Mouse (Mus musculus): ENCODE measurements around the gene Ubn2.
"Not testable (repeated sequence)": the region's sequence is repeated elsewhere in the genome, so short reads cannot be mapped to it uniquely, and the experiment has no call there.

The Ubn2 gene

DNA sequence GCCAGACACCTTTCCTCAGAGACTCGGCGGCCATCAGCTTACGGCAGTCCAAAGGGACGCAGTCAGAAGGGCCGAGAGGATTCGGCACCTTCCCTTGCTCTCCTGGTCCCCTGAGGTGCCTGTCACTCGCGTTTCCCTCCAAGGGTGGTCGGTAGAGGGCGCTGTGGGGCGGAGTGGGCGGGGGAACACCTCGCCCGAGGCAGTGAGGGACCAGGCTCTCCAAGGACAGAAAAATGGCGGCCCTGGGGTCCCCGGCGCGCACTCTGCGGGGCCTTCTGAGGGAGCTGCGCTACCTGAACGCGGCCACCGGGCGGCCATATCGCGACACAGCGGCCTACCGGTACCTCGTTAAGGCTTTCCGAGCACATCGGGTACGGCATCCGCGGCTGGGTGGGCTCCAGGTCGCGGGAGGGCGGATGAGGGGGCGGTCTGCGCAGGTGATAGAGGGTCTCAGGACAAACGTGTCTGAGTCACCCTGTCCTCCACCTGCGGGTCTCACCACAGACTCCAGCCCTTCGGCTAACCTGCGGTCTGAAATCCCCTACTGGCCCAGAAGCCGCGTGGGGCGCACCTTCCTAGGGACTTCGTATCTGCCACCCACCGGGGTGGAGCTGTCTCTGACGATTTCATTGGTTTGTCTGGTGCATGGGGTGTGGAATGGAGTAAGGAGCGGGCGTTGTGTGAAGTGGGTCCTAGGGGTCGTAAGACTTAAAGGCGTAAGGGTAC, 101.1 kb downstream of the Ubn2 start:
- DNase-seq: peak; percentile 100

DNA sequence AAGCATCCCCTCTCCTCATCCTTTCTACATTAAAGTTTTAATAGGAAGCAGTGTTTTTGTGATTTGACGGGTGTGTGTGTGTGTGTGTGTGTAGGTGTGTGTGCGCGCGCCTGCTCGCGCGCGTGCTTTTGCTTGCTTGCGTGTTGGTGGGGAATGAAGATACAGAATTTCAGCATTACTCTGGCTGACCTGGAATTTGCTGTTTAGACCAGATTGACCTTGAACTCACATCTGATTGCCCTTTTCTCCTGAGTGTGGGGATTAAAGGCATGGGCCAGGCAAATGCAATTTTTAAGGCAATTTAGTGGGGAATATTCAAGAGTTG, 101.6 kb downstream of the Ubn2 start:
- no peak for DNase-seq

DNA sequence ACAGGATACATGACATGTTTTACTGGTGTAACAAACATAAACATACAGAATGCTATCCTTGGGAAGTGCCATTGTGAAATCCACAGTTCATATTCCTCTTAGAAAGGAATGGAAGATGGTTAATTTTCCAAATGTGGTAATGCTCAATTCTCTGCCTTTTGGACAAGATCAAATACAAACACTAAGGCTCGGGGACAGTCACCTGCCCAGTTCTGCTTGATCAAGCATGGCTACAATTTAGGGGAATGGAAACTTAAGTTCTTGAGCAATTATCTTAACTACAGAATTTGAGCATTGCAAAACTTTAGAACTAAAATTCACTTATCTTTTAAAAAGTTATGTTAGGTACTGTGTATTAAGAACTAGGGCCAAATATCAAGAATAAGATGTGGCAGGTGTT, 102.0 kb downstream of the Ubn2 start:
- DNase-seq: no peak

DNA sequence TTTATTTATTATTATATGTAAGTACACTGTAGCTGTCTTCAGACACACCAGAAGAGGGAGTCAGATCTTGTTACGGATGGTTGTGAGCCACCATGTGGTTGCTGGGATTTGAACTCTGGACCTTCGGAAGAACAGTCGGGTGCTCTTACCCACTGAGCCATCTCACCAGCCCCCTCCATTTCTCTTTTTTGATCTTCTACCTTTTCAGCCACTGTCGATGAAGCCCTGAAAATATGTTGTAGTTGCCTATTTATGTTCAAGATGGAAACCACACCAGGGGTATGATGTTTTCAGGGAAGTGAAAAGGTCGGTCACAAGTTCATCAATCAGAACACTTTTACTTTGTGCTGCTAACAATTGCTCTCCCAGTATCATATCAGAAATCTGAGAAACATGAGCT, 110.4 kb downstream of the Ubn2 start:
- not testable (repeated sequence) for DNase-seq

DNA sequence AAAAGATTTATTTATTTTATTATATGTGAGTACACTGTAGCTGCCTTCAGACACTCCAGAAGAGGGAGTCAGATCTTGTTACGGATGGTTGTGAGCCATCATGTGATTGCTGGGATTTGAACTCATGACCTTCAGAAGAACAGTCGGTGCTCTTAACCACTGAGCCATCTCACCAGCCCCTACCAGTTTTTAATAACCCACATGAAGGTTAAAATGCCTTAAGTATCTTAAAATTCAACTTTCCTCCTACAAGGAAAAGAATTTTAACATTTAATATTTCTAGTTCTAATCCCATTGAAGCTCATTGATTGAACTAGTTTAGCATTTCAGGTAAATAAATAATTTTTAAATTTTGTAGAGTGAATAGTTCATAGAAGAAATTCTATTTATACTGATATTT, 113.3 kb downstream of the Ubn2 start:
- not testable (repeated sequence) for DNase-seq

DNA sequence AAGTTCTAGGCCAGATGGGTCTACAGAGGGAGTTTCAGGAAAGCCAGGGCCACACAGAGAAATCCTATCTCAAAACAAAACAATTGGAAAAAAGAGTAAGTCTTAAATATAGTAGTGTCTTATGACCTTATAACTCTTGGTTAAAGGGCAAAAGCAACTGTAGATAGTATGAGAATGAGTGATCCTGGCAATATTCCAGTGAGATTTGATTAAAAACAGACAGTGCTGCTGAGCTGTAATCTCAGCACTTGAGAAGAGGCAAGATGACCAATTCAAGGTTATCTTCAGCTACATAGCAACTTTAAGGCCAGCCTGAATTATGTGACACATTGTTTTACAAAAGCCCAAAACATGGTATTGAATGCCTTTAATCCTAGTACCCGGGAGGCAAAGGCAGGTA, 114.0 kb downstream of the Ubn2 start:
- DNase-seq: no peak

DNA sequence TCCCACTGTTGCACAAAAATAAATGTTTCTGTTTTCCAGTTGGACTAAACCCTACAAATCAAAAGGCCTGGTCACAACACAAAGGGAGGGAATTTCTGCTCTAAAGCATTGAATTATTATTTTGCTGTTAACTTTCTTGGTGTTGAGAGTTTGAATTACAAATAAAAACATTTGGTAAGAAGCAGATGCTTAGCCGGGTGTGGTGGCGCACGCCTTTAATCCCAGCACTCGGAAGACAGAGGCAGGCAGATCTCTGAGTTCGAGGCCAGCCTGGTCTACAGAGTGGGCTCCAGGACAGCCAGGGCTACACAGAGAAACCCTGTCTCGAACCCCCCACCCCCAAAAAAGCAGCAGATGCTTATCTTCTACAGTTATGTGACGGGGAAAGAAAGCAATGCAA, 114.8 kb downstream of the Ubn2 start:
- not testable (repeated sequence) for DNase-seq

DNA sequence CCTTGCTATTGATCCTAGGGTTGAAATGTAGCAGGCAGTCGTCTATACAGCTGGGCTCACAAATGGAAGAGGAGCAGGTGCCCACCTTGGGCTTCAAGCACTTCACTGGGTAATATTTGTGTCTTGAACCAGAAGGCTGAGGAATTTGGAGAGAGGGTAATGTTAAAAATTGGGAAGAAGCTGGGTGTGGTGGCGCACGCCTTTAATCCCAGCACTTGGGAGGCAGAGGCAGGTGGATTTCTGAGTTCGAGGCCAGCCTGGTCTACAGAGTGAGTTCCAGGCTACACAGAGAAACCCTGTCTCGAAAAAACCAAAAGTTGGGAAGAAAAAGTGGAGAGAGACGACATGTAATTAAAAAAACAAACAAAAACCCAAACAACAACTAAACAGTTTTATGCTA, 116.1 kb downstream of the Ubn2 start:
- DNase-seq: not testable (repeated sequence)

DNA sequence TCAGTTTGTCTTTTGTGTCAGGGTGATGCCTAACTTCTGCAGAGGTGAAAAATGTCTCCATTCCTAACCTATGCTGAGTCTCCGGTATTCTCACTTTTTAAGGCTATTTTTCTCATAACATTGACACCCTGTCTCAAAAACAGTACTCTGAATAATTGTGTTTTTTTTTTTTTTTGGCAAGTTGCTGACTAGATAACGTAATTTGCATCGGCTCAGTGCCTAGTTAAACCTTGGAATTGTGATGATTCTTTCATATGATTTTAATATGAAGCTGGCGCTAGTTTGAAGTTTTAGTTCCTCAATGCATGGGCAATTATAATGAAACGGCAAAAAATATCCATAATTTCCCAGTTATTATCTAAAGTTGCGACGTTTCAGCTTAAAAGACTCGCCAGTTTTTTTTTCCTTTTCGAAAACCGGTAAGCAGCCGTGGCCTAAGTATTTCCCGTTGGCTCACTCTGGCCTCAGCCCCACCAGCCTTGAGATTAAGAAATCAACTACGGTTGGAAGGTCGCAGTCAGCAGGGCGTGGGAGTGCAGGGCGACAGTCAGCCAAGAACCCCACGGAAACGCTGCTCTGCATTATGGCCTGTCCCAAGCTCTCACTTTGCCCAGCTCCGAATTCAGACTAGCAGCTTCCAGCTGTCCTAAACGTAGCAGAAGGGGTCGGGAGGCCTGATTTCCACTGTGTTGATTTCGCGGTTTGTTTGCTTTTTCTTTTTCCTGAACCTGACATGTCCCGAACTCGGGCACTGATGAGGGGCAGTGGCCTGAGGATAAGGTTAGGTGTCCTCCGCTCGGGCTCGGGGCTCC, 116.7 kb downstream of the Ubn2 start:
- no peak for DNase-seq

DNA sequence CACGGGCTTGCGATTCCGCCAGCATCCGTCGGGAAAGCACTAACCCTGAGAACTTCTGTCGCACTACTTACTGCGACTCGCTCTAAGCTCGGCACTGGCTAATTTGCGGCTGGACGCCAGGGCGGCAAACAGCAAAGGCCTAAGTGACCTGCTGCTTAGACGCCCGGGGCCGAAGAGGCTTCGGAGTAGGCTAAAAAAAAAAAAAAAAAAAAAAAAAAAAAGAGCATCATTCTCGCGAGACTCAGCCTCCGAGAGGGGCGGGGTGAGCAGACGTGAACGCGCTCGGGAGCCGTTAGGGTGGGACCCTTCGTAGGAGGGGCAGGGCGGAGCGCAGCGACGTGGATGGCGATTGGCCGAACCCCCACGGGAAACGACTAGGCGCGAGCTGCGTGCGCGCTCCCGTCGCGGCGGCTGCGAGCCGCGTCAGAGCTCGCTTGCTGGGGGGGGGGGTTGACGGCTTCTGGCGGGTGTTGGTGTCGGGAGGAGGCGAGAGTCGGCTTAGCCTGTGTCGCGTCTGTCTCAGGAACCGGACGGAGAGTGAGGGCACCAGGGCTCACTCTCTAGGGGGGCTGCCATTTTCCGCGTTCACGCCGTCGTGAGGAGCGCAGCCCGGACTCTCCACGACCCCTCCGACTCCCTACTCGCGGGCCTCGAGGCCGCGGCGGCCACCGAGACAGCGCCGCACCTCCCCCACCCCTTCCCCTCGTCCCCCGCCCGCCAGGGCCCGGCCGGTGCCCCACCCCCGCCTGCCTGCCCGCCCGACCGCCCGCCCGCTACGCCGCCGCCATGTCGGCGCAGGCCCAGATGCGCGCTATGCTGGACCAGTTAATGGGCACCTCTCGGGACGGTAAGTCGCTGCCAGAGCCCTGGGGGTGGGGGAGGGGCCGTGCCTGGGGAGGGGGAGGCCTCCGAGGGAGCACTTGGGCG, 117.6 kb downstream of the Ubn2 start, which contains the start of gene Luc7l2:
Luc7l2 (plus strand) TSS at position 273 of the 927 bp plus-strand sequence.
- DNase-seq: peak; percentile 94

DNA sequence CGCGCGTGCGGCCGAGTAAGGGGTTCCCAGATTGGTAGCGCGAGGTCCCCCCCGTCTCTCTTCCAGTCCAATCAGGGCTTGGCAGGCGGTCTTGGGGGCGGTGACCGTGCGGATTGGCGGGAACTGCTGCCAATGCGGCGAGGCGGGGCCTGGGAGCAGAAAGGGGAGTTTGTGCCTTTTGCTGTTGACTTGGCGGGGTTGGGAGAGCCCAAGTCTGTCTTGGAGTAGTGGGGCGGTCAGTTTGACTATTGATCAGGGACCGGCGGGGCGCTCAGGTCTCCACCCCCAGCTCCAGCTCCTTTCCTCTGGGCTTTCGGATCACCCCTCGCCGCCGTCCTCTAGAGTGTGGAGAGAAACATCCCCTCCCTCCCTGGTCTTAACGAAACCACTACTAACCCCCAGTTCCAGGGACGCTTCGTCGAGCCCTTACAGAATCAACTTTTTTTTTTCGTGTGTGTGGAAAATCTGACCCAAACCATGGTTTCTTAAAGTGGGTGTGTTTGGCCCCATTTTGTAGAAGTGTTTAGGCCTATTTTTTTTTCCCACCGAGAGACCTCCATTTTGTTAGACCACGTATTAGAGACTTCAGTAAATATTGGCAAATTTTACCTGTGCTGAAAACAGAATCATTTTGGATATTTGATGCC, 118.4 kb downstream of the Ubn2 start:
- DNase-seq: peak; percentile 98

DNA sequence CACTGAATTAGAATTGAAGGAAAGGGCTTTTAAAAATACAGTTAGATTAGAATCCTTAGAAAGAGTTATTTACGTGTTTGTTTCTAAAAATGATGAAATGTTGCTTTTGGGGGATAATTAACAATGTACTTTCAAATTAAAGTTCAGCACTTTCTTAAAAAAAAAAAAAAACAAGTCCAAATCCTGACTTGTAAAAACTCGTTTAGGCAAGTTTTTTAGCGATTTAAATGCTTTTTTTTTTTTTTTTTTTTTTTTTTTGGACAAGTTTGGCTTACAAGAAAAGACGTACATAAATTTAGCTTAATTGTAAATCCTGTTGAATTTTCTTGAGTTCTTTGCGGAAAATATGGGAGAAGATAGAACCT, 118.9 kb downstream of the Ubn2 start:
- DNase-seq: no peak

Data from right cerebral cortex, postnatal 4 days (tissue).